Mouse (Mus musculus): ENCODE data around the gene Ubr2. TPM values are rescaled to one million over a fixed set of nuclear protein-coding genes. Genes with fewer than 3 reads are reported as not detected.
A peak's percentile ranks its signal among the peaks of the same experiment; 100 is the strongest.

Gene Ubr2
- polyA plus RNA-seq, 1 experiment: 18.1 TPM

GRCm38 (mm10) chr17:46890116-46890815, 120.1 kb downstream of the Ubr2 start, which contains the start of gene Tbcc:
Tbcc (plus strand) TSS chr17:46890684.
- Histone ChIP-seq H3K27me3 (ENCODE audit: control insufficient read depth, insufficient read depth, insufficient read length) (no peaks in the 10 kb centered on the region), H3K4me3 (ENCODE audit: insufficient read depth, poor library complexity, severe bottlenecking) (peak within 1 kb of the TSS; percentile 82), H3K79me3 (ENCODE audit: low read depth) (peaks cover 24% of the 10 kb centered on the region), H3ac (ENCODE audit: control insufficient read depth, insufficient read length, low read depth) (peak within 1 kb of the TSS; percentile 86), H3K36me3 (ENCODE audit: control insufficient read depth, insufficient read depth) (peaks cover 4% of the 10 kb centered on the region), H3K79me2 (ENCODE audit: control insufficient read depth, insufficient read depth) (peaks cover 33% of the 10 kb centered on the region)
- TF ChIP-seq MAX (IDR thresholded peaks at IDR 0.05) (peak; percentile 52), CTCF (IDR thresholded peaks at IDR 0.05; ENCODE audit: control insufficient read depth, insufficient read depth, insufficient read length) (no peak)

GRCm38 (mm10) chr17:46889450-46890084, 120.8 kb downstream of the Ubr2 start:
- Histone ChIP-seq H3ac (ENCODE audit: control insufficient read depth, insufficient read length, low read depth) (peak overlapping the region; percentile 86), H3K79me2 (ENCODE audit: control insufficient read depth, insufficient read depth) (peaks cover 33% of the 10 kb centered on the region), H3K36me3 (ENCODE audit: control insufficient read depth, insufficient read depth) (peaks cover 4% of the 10 kb centered on the region), H3K79me3 (ENCODE audit: low read depth) (peaks cover 24% of the 10 kb centered on the region), H3K27me3 (ENCODE audit: control insufficient read depth, insufficient read depth, insufficient read length) (no peaks in the 10 kb centered on the region), H3K4me3 (ENCODE audit: insufficient read depth, poor library complexity, severe bottlenecking) (peak overlapping the region; percentile 68)
- TF ChIP-seq FOSL1 (IDR thresholded peaks at IDR 0.05; ENCODE audit: insufficient read depth, low read length, poor library complexity, severe bottlenecking): no peak
- no peak for TF ChIP-seq MAX (IDR thresholded peaks at IDR 0.05)
- no peak for TF ChIP-seq MYOG (IDR thresholded peaks at IDR 0.05; ENCODE audit: control insufficient read depth, extremely low read depth, insufficient read length)
- TF ChIP-seq USF1 (IDR thresholded peaks at IDR 0.05; ENCODE audit: low read depth): no peak
- no peak for TF ChIP-seq CEBPB (IDR thresholded peaks at IDR 0.05; ENCODE audit: low read depth)
- no peak for TF ChIP-seq MYOD1 (IDR thresholded peaks at IDR 0.05; ENCODE audit: control insufficient read depth, insufficient read length, low read depth)
- no peak for TF ChIP-seq CTCF (IDR thresholded peaks at IDR 0.05; ENCODE audit: control insufficient read depth, insufficient read depth, insufficient read length)

GRCm38 (mm10) chr17:46888511-46889212, 121.7 kb downstream of the Ubr2 start:
- H3K79me3 ChIP-seq (ENCODE audit: low read depth): peaks cover 24% of the 10 kb centered on the region
- H3K4me3 ChIP-seq (ENCODE audit: insufficient read depth, poor library complexity, severe bottlenecking): peak overlapping the region; percentile 68
- TF ChIP-seq CTCF (IDR thresholded peaks at IDR 0.05; ENCODE audit: control insufficient read depth, insufficient read depth, insufficient read length) (peak; percentile 59), MYOG (IDR thresholded peaks at IDR 0.05; ENCODE audit: control insufficient read depth, extremely low read depth, insufficient read length) (no peak), MAX (IDR thresholded peaks at IDR 0.05) (peak; percentile 63), CEBPB (IDR thresholded peaks at IDR 0.05; ENCODE audit: low read depth) (no peak), FOSL1 (IDR thresholded peaks at IDR 0.05; ENCODE audit: insufficient read depth, low read length, poor library complexity, severe bottlenecking) (no peak), USF1 (IDR thresholded peaks at IDR 0.05; ENCODE audit: low read depth) (no peak), MYOD1 (IDR thresholded peaks at IDR 0.05; ENCODE audit: control insufficient read depth, insufficient read length, low read depth) (no peak)
- no peaks in the 10 kb centered on the region for H3K27me3 ChIP-seq (ENCODE audit: control insufficient read depth, insufficient read depth, insufficient read length)
- peaks cover 4% of the 10 kb centered on the region for H3K36me3 ChIP-seq (ENCODE audit: control insufficient read depth, insufficient read depth)
- no peak overlapping the region for H3ac ChIP-seq (ENCODE audit: control insufficient read depth, insufficient read length, low read depth)
- peaks cover 32% of the 10 kb centered on the region for H3K79me2 ChIP-seq (ENCODE audit: control insufficient read depth, insufficient read depth)

GRCm38 (mm10) chr17:46885910-46886643, 124.3 kb downstream of the Ubr2 start:
- Histone ChIP-seq H3K79me2 (ENCODE audit: control insufficient read depth, insufficient read depth) (peaks cover 6% of the 10 kb centered on the region), H3K79me3 (ENCODE audit: low read depth) (peaks cover 3% of the 10 kb centered on the region), H3K36me3 (ENCODE audit: control insufficient read depth, insufficient read depth) (no peaks in the 10 kb centered on the region), H3K4me3 (ENCODE audit: insufficient read depth, poor library complexity, severe bottlenecking) (no peak overlapping the region), H3ac (ENCODE audit: control insufficient read depth, insufficient read length, low read depth) (no peak overlapping the region), H3K27me3 (ENCODE audit: control insufficient read depth, insufficient read depth, insufficient read length) (no peaks in the 10 kb centered on the region)
- TF ChIP-seq MYOD1 (IDR thresholded peaks at IDR 0.05; ENCODE audit: control insufficient read depth, insufficient read length, low read depth): peak; percentile 11
- no peak for TF ChIP-seq MYOG (IDR thresholded peaks at IDR 0.05; ENCODE audit: control insufficient read depth, extremely low read depth, insufficient read length)
- no peak for TF ChIP-seq MAX (IDR thresholded peaks at IDR 0.05)
- no peak for TF ChIP-seq USF1 (IDR thresholded peaks at IDR 0.05; ENCODE audit: low read depth)
- TF ChIP-seq CTCF (IDR thresholded peaks at IDR 0.05; ENCODE audit: control insufficient read depth, insufficient read depth, insufficient read length): no peak

GRCm38 (mm10) chr17:46885218-46885909, 125.0 kb downstream of the Ubr2 start:
- H3K27me3 ChIP-seq (ENCODE audit: control insufficient read depth, insufficient read depth, insufficient read length): no peaks in the 10 kb centered on the region
- H3K79me2 ChIP-seq (ENCODE audit: control insufficient read depth, insufficient read depth): no peaks in the 10 kb centered on the region
- no peak for TF ChIP-seq CEBPB (IDR thresholded peaks at IDR 0.05; ENCODE audit: low read depth)
- no peak for TF ChIP-seq CTCF (IDR thresholded peaks at IDR 0.05; ENCODE audit: control insufficient read depth, insufficient read depth, insufficient read length)
- TF ChIP-seq FOSL1 (IDR thresholded peaks at IDR 0.05; ENCODE audit: insufficient read depth, low read length, poor library complexity, severe bottlenecking): no peak
- TF ChIP-seq USF1 (IDR thresholded peaks at IDR 0.05; ENCODE audit: low read depth): no peak
- TF ChIP-seq MAX (IDR thresholded peaks at IDR 0.05): no peak
- TF ChIP-seq MYOD1 (IDR thresholded peaks at IDR 0.05; ENCODE audit: control insufficient read depth, insufficient read length, low read depth): no peak
- no peak for TF ChIP-seq MYOG (IDR thresholded peaks at IDR 0.05; ENCODE audit: control insufficient read depth, extremely low read depth, insufficient read length)
- H3K36me3 ChIP-seq (ENCODE audit: control insufficient read depth, insufficient read depth): no peaks in the 10 kb centered on the region
- H3ac ChIP-seq (ENCODE audit: control insufficient read depth, insufficient read length, low read depth): no peak overlapping the region
- no peak overlapping the region for H3K4me3 ChIP-seq (ENCODE audit: insufficient read depth, poor library complexity, severe bottlenecking)
- H3K79me3 ChIP-seq (ENCODE audit: low read depth): no peaks in the 10 kb centered on the region
